10 mouse cellular contexts compared by ENCODE assay signal in genomic region chr5:109552116-109552515, GRCm38 (mm10). TPM values are rescaled to one million over a fixed set of nuclear protein-coding genes. Genes with fewer than 3 reads are reported as not detected.
A peak's percentile ranks its signal among the peaks of the same experiment; 100 is the strongest.
DNase-seq lines count a peak whose midpoint lies in the region.
"Had no signal": no experiment of that assay in that cellular context is flagged by ENCODE, and none has a peak within 500 bp of the region (broad histone marks: within the 10 kb centered on the region; RNA-seq: fewer than 3 reads in every experiment).

No protein-coding gene starts in this region.

- H3K9me3 ChIP-seq in heart, embryonic 10.5 days = peaks cover 70% of the 10 kb centered on the region

- peak; percentile 74 for DNase-seq in heart, embryonic 10.5 days (ENCODE audit: low spot score)
- no peak for DNase-seq in heart, adult 18-20 months
- peak; percentile 13 for DNase-seq in right cerebral cortex, postnatal 4 days
- DNase-seq in right cerebral cortex, postnatal 36 days (ENCODE audit: low spot score in 2 of 2) = no peak
- peak; percentile 12 for DNase-seq in NIH3T3 (ENCODE audit: low read depth)
- peak; percentile 69 for DNase-seq in testis, postnatal 10 days (ENCODE audit: low spot score)
- no peak for DNase-seq in frontal cortex, adult 2 months (ENCODE audit: extremely low spot score in 1 of 2, low spot score in 1 of 2)
- DNase-seq in heart, postnatal 25 days (ENCODE audit: low spot score) = no peak

- no peak overlapping the region for H3K4me3 ChIP-seq in heart, embryonic 10.5 days
- H3K4me3 ChIP-seq: intestine, embryonic 15.5 days; myocyte had no signal

- 81% methylated on average over 10 of the region's 13 CpGs for WGBS in heart, embryonic 10.5 days

- H3K27me3 ChIP-seq in heart, embryonic 10.5 days (ENCODE audit: insufficient read depth, poor library complexity, severe bottlenecking) = no peaks in the 10 kb centered on the region
- H3K27me3 ChIP-seq: intestine, embryonic 15.5 days had no signal

- H3K36me3 ChIP-seq in heart, embryonic 10.5 days = peaks cover 41% of the 10 kb centered on the region

- intact Hi-C loops in heart, postnatal 25 days (cut with DNase I) = no loop called here

- H3K27ac ChIP-seq in heart, embryonic 10.5 days = no peak overlapping the region
- H3K27ac ChIP-seq: intestine, embryonic 15.5 days had no signal

- no peaks in the 10 kb centered on the region for H3K4me1 ChIP-seq in heart, embryonic 10.5 days
- H3K4me1 ChIP-seq: intestine, embryonic 15.5 days had no signal

RNA-seq across cellular contexts. Expression of gene Crlf2, which starts 6.7 kb away (rescaled TPM):
- polyA plus RNA-seq in heart, embryonic 10.5 days (2016; fragmentation: Nextera tagmentation; extraction: Ambion mirVana) = 7.5 and 9.3 TPM in 2 replicates
- total RNA-seq in heart, adult 18-20 months (2021) = 1 to 10 TPM; 6.4 to 8.5 TPM
- polyA plus RNA-seq in frontal cortex, adult 2 months (2012; rRNA removed) = 28.0 and 30.2 TPM in 2 replicates
- 1 to 10 TPM; 6.3 to 7.1 TPM for total RNA-seq in heart, postnatal 25 days (2021)

Comparison
In these comparisons a context has a peak if more than half of its experiments do, and no peak if none do; other contexts are left out.
1. DNase-seq: peak in heart, embryonic 10.5 days (single experiment), right cerebral cortex, postnatal 4 days (single experiment), NIH3T3 (single experiment) and testis, postnatal 10 days (single experiment); none in heart, adult 18-20 months (0 of 2), right cerebral cortex, postnatal 36 days (0 of 2), frontal cortex, adult 2 months (0 of 2) and heart, postnatal 25 days (single experiment).